Mouse (Mus musculus): ENCODE data around the gene Jmjd1c. TPM values are rescaled to one million over a fixed set of nuclear protein-coding genes. Genes with fewer than 3 reads are reported as not detected.

Gene Jmjd1c
- polyA plus RNA-seq, 1 experiment from 2014 or later, result 10.9 TPM

- Histone ChIP-seq H3K27me3 (ENCODE audit: control insufficient read depth, insufficient read depth, low read depth, low read length) (no peaks in the 10 kb centered on the region; the same call in 1 of the 2 replicates), H3K9me3 (replicated peaks; ENCODE audit: control insufficient read depth, low read length) (no peaks in the 10 kb centered on the region), H3K36me3 (ENCODE audit: control insufficient read depth, insufficient read depth) (no peaks in the 10 kb centered on the region), H3K4me3 (ENCODE audit: low read depth, low read length) (peak overlapping the region; percentile 82), H3K27ac (ENCODE audit: low read length) (peak overlapping the region; percentile 90), H3K4me2 (ENCODE audit: low read depth, low read length) (peak overlapping the region; percentile 84), H3K9ac (ENCODE audit: low read depth, low read length) (peak overlapping the region; percentile 90), H3K4me1 (ENCODE audit: control insufficient read depth, low read depth, low read length) (peaks cover 13% of the 10 kb centered on the region)
- no peak for ATAC-seq (ENCODE audit: low read depth)
- WGBS (ENCODE audit: insufficient replicate concordance), result 7% methylated on average over 15 of the region's 15 CpGs
Measured at GRCm38 (mm10) chr10:67097437-67098150, 1.7 kb downstream of the Jmjd1c start.

- Histone ChIP-seq H3K4me1 (ENCODE audit: control insufficient read depth, low read depth, low read length) (peaks cover 21% of the 10 kb centered on the region), H3K27ac (ENCODE audit: low read length) (no peak overlapping the region), H3K27me3 (ENCODE audit: control insufficient read depth, insufficient read depth, low read depth, low read length) (no peaks in the 10 kb centered on the region; the same call in 1 of the 2 replicates), H3K9me3 (replicated peaks; ENCODE audit: control insufficient read depth, low read length) (no peaks in the 10 kb centered on the region), H3K4me3 (ENCODE audit: low read depth, low read length) (no peak overlapping the region), H3K36me3 (ENCODE audit: control insufficient read depth, insufficient read depth) (no peaks in the 10 kb centered on the region), H3K4me2 (ENCODE audit: low read depth, low read length) (peak overlapping the region; percentile 84), H3K9ac (ENCODE audit: low read depth, low read length) (no peak overlapping the region)
- WGBS (ENCODE audit: insufficient replicate concordance), result 29% methylated on average over 7 of the region's 7 CpGs
- ATAC-seq (ENCODE audit: low read depth), result no peak
Measured at GRCm38 (mm10) chr10:67098408-67099050, 2.6 kb downstream of the Jmjd1c start.

GRCm38 (mm10) chr10:67099183-67099929, 3.4 kb downstream of the Jmjd1c start:
- no peaks in the 10 kb centered on the region; the same call in 1 of the 2 replicates for H3K27me3 ChIP-seq (ENCODE audit: control insufficient read depth, insufficient read depth, low read depth, low read length)
- H3K4me1 ChIP-seq (ENCODE audit: control insufficient read depth, low read depth, low read length), result peaks cover 24% of the 10 kb centered on the region
- H3K4me3 ChIP-seq (ENCODE audit: low read depth, low read length), result no peak overlapping the region
- no peak overlapping the region for H3K4me2 ChIP-seq (ENCODE audit: low read depth, low read length)
- H3K9me3 ChIP-seq (replicated peaks; ENCODE audit: control insufficient read depth, low read length), result no peaks in the 10 kb centered on the region
- ATAC-seq (ENCODE audit: low read depth), result no peak
- H3K9ac ChIP-seq (ENCODE audit: low read depth, low read length), result no peak overlapping the region
- no peak overlapping the region for H3K27ac ChIP-seq (ENCODE audit: low read length)
- 78% methylated on average over 13 of the region's 13 CpGs for WGBS (ENCODE audit: insufficient replicate concordance)
- H3K36me3 ChIP-seq (ENCODE audit: control insufficient read depth, insufficient read depth), result no peaks in the 10 kb centered on the region

- Histone ChIP-seq H3K36me3 (ENCODE audit: control insufficient read depth, insufficient read depth) (no peaks in the 10 kb centered on the region), H3K9me3 (replicated peaks; ENCODE audit: control insufficient read depth, low read length) (no peaks in the 10 kb centered on the region), H3K27ac (ENCODE audit: low read length) (no peak overlapping the region), H3K9ac (ENCODE audit: low read depth, low read length) (no peak overlapping the region), H3K4me3 (ENCODE audit: low read depth, low read length) (no peak overlapping the region), H3K27me3 (ENCODE audit: control insufficient read depth, insufficient read depth, low read depth, low read length) (no peaks in the 10 kb centered on the region; the same call in 1 of the 2 replicates), H3K4me1 (ENCODE audit: control insufficient read depth, low read depth, low read length) (peaks cover 32% of the 10 kb centered on the region), H3K4me2 (ENCODE audit: low read depth, low read length) (no peak overlapping the region)
- 59% methylated on average over 7 of the region's 7 CpGs for WGBS (ENCODE audit: insufficient replicate concordance)
- no peak for ATAC-seq (ENCODE audit: low read depth)
Measured at GRCm38 (mm10) chr10:67100011-67100661, 4.2 kb downstream of the Jmjd1c start.

GRCm38 (mm10) chr10:67100831-67101251, 4.9 kb downstream of the Jmjd1c start:
- H3K4me2 ChIP-seq (ENCODE audit: low read depth, low read length), result no peak overlapping the region
- no peaks in the 10 kb centered on the region; the same call in 1 of the 2 replicates for H3K27me3 ChIP-seq (ENCODE audit: control insufficient read depth, insufficient read depth, low read depth, low read length)
- H3K4me3 ChIP-seq (ENCODE audit: low read depth, low read length), result no peak overlapping the region
- WGBS (ENCODE audit: insufficient replicate concordance), result 73% methylated on average over 9 of the region's 9 CpGs
- no peak overlapping the region for H3K27ac ChIP-seq (ENCODE audit: low read length)
- no peaks in the 10 kb centered on the region for H3K9me3 ChIP-seq (replicated peaks; ENCODE audit: control insufficient read depth, low read length)
- no peak for ATAC-seq (ENCODE audit: low read depth)
- H3K4me1 ChIP-seq (ENCODE audit: control insufficient read depth, low read depth, low read length), result peaks cover 37% of the 10 kb centered on the region
- H3K9ac ChIP-seq (ENCODE audit: low read depth, low read length), result no peak overlapping the region
- no peaks in the 10 kb centered on the region for H3K36me3 ChIP-seq (ENCODE audit: control insufficient read depth, insufficient read depth)

- H3K27me3 ChIP-seq (ENCODE audit: control insufficient read depth, insufficient read depth, low read depth, low read length), result no peaks in the 10 kb centered on the region
- no peak overlapping the region for H3K27ac ChIP-seq (ENCODE audit: low read length)
- H3K9ac ChIP-seq (ENCODE audit: low read depth, low read length), result no peak overlapping the region
- H3K4me2 ChIP-seq (ENCODE audit: low read depth, low read length), result no peak overlapping the region
- no peak overlapping the region for H3K4me3 ChIP-seq (ENCODE audit: low read depth, low read length)
- whole genome bisulfite sequencing (ENCODE audit: insufficient replicate concordance), result 26% methylated on average over 9 of the region's 9 CpGs
- H3K4me1 ChIP-seq (ENCODE audit: control insufficient read depth, low read depth, low read length), result peaks cover 33% of the 10 kb centered on the region
- no peak for ATAC-seq (ENCODE audit: low read depth)
- H3K36me3 ChIP-seq (ENCODE audit: control insufficient read depth, insufficient read depth), result no peaks in the 10 kb centered on the region
- H3K9me3 ChIP-seq (replicated peaks; ENCODE audit: control insufficient read depth, low read length), result no peaks in the 10 kb centered on the region
Measured at GRCm38 (mm10) chr10:67104543-67104942, 8.6 kb downstream of the Jmjd1c start.

GRCm38 (mm10) chr10:67105331-67106217, 9.6 kb downstream of the Jmjd1c start:
- Histone ChIP-seq H3K36me3 (ENCODE audit: control insufficient read depth, insufficient read depth) (no peaks in the 10 kb centered on the region), H3K4me3 (ENCODE audit: low read depth, low read length) (no peak overlapping the region), H3K9ac (ENCODE audit: low read depth, low read length) (no peak overlapping the region), H3K27me3 (ENCODE audit: control insufficient read depth, insufficient read depth, low read depth, low read length) (no peaks in the 10 kb centered on the region), H3K4me1 (ENCODE audit: control insufficient read depth, low read depth, low read length) (peaks cover 35% of the 10 kb centered on the region), H3K9me3 (replicated peaks; ENCODE audit: control insufficient read depth, low read length) (no peaks in the 10 kb centered on the region), H3K4me2 (ENCODE audit: low read depth, low read length) (peak overlapping the region; percentile 17), H3K27ac (ENCODE audit: low read length) (no peak overlapping the region)
- ATAC-seq (ENCODE audit: low read depth), result peak; percentile 47
- WGBS (ENCODE audit: insufficient replicate concordance), result 29% methylated on average over 18 of the region's 19 CpGs

- Histone ChIP-seq H3K27ac (ENCODE audit: low read length) (no peak overlapping the region), H3K36me3 (ENCODE audit: control insufficient read depth, insufficient read depth) (no peaks in the 10 kb centered on the region), H3K4me1 (ENCODE audit: control insufficient read depth, low read depth, low read length) (peaks cover 35% of the 10 kb centered on the region), H3K9ac (ENCODE audit: low read depth, low read length) (no peak overlapping the region), H3K27me3 (ENCODE audit: control insufficient read depth, insufficient read depth, low read depth, low read length) (no peaks in the 10 kb centered on the region), H3K4me3 (ENCODE audit: low read depth, low read length) (no peak overlapping the region), H3K4me2 (ENCODE audit: low read depth, low read length) (no peak overlapping the region), H3K9me3 (replicated peaks; ENCODE audit: control insufficient read depth, low read length) (no peaks in the 10 kb centered on the region)
- WGBS (ENCODE audit: insufficient replicate concordance), result 62% methylated on average over 6 of the region's 6 CpGs
- no peak for ATAC-seq (ENCODE audit: low read depth)
Measured at GRCm38 (mm10) chr10:67106400-67106799, 10.5 kb downstream of the Jmjd1c start.

All from liver, embryonic 16.5 days (tissue).